Mouse (Mus musculus) telencephalon, adult 2 months (tissue): ENCODE measurements around the gene Cops2.

Experiments
- DNase-seq: peaks from one replicate; pipeline ENCODE4 v3.0.0-alpha.2; 2011; ENCODE audit warnings: low read depth, low spot score

The Cops2 gene

DNA sequence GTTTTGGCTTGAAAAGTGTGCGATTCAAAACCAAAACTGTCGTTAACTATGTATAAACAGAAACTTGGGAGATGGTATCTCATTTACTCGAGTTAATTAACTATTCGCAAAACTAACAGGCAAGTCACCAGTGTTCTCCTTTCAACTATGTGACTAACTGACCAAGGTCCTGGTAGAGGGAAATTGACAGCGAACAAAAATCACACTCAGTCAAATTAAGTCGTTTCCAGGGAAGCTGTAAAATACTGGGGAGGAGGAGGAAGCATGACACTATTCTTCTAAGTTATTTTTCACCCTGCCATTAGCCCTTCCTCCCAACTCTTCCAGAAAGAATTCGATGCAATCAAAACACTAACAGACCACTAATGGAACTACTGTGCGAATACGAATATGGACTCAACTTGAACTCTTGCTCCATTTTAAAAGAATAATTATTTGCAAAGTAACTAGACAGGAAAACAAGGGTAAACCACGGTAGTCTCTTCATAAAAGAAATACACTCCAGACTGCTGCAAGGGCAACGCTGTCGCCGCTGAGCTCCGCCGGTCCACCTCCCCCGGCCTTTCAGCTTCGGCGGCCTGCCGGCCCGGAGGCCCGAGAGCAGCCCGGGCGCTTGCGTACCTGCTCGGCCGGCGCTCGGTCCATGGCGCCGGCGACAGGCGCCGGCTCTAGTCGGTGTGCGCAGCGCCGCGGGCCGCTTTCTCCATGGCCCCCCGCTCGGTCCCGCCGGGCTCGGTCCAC lies 76.8 kb downstream of the Cops2 start:
- DNase-seq = no peak

DNA sequence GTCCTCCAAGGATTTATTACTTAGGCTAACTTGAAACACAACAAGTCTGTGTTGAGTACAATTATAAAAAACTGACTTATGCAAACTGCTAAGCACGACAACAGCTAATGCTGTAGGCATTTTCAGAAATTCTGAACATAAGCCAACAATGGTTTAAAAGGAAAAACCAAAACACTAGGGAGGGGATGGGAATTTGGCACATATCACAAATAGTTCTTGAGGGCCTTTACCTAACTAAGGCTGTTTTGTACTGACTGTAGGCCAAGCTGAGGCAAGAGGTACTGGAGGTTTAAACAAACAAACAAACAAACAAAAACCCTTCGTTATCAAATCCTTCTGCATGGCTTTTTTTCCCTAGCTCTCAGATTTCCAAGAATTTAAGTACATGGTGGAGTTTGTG lies 77.9 kb downstream of the Cops2 start:
- DNase-seq = no peak
